Mouse (Mus musculus): Measurements from ENCODE around the gene AI597479. TPM values are rescaled to one million over a fixed set of nuclear protein-coding genes. Genes with fewer than 3 reads are reported as not detected.
A peak's percentile ranks its signal among the peaks of the same experiment; 100 is the strongest.
"Not testable (repeated sequence)": the region's sequence is repeated elsewhere in the genome, so short reads cannot be mapped to it uniquely, and the experiment has no call there.

The AI597479 gene
- polyA plus RNA-seq, 1 experiment from 2014 or later, result 24.0 TPM

DNA sequence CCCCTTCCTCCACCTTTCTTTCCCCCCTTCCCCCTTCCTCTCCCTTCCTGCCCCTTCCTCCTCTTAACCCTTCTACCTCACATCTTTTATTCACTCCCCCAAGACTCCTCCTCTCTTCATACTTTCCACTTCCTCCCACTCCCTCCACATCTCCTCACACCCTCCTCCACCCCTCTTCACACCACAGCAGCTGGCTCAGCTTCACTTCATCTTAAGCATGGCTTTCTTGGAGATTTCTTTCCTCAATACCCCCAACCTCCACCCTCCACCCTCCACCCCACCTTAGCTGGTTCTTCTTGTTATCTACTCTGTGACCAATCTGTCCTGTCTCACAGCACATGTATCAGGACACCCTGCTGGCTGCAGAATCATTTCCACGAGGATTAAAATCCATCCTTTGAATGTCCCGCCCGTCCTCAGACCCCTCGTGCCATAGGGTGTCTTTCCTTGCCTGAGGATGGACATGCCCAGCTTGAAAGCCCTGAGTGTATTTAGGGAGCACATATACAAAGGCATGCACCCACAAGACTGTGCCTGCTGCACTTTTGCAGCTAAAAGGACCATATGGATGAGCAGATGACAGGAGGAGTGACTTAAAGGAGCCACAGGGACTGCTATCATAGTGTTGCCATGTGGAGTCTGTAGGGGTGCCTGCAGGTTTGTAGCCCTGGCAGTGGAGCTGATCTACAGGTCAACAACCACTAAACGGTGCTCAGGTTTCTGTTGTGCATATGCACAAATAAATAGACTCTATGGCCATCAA lies 31.9 kb downstream of the AI597479 start:
- H3K36me3 ChIP-seq (ENCODE audit: control insufficient read depth, insufficient read depth, low read length), result peaks cover 57% of the 10 kb centered on the region
- no peak overlapping the region for H3K9ac ChIP-seq (ENCODE audit: low read length)
- ATAC-seq (replicated peaks; ENCODE audit: low FRiP score, low TSS enrichment, low read depth), result no peak
- no peak overlapping the region for H3K4me3 ChIP-seq (ENCODE audit: low read depth, low read length)
- no peaks in the 10 kb centered on the region for H3K27me3 ChIP-seq (replicated peaks; ENCODE audit: control insufficient read depth, insufficient read depth, low read length)
- WGBS, result 75% methylated on average over 5 of the region's 5 CpGs
- H3K4me1 ChIP-seq (replicated peaks; ENCODE audit: control insufficient read depth, insufficient read depth, low read length), result no peaks in the 10 kb centered on the region
- DNase-seq (ENCODE audit: low spot score), result no peak
- no peak overlapping the region for H3K4me2 ChIP-seq (ENCODE audit: low read length)
- no peaks in the 10 kb centered on the region for H3K9me3 ChIP-seq (ENCODE audit: control insufficient read depth, low read length)
- H3K27ac ChIP-seq (ENCODE audit: low read depth), result no peak overlapping the region

GRCm38 (mm10) chr1:43131591-43131990 lies 33.1 kb downstream of the AI597479 start:
- Histone ChIP-seq H3K36me3 (ENCODE audit: control insufficient read depth, insufficient read depth, low read length) (peaks cover 54% of the 10 kb centered on the region), H3K4me2 (ENCODE audit: low read length) (no peak overlapping the region), H3K27ac (ENCODE audit: low read depth) (no peak overlapping the region), H3K4me1 (replicated peaks; ENCODE audit: control insufficient read depth, insufficient read depth, low read length) (no peaks in the 10 kb centered on the region), H3K9ac (ENCODE audit: low read length) (no peak overlapping the region), H3K4me3 (ENCODE audit: low read depth, low read length) (no peak overlapping the region), H3K9me3 (ENCODE audit: control insufficient read depth, low read length) (no peaks in the 10 kb centered on the region), H3K27me3 (replicated peaks; ENCODE audit: control insufficient read depth, insufficient read depth, low read length) (no peaks in the 10 kb centered on the region)
- WGBS, result 89% methylated on average over 9 of the region's 9 CpGs
- ATAC-seq (replicated peaks; ENCODE audit: low FRiP score, low TSS enrichment, low read depth) (no peak), DNase-seq (ENCODE audit: low spot score) (no peak)

DNA sequence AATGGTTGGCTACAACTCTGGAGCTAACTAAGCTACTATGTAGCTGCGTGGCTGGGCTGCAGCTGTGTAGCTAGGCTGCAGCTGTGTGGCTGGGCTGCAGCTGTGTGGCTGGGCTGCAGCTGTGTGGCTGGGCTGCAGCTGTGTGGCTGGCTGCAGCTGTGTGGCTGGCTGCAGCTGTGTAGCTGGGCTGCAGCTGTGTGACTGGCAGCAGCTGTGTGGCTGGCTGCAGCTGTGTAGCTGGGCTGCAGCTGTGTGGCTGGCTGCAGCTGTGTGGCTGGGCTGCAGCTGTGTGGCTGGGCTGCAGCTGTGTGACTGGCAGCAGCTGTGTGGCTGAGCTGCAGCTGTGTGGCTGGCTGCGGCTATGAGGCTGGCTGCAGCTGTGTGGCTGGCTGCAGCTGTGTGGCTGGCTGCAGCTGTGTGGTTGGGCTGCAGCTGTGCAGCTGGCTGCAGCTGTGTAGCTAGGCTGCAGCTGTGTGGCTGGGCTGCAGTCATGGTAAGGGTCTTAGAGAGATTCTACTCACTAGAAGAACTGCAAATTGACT lies 38.0 kb downstream of the AI597479 start:
- not testable (repeated sequence) for DNase-seq (ENCODE audit: low spot score); ATAC-seq (replicated peaks; ENCODE audit: low FRiP score, low TSS enrichment, low read depth); H3K9me3 ChIP-seq (ENCODE audit: control insufficient read depth, low read length); H3K27me3 ChIP-seq (replicated peaks; ENCODE audit: control insufficient read depth, insufficient read depth, low read length); H3K4me3 ChIP-seq (ENCODE audit: low read depth, low read length); H3K9ac ChIP-seq (ENCODE audit: low read length); H3K4me1 ChIP-seq (replicated peaks; ENCODE audit: control insufficient read depth, insufficient read depth, low read length); H3K4me2 ChIP-seq (ENCODE audit: low read length); H3K27ac ChIP-seq (ENCODE audit: low read depth)
- 83% methylated on average over 2 of the region's 2 CpGs for WGBS
- peaks cover 45% of the 10 kb centered on the region for H3K36me3 ChIP-seq (ENCODE audit: control insufficient read depth, insufficient read depth, low read length)

DNA sequence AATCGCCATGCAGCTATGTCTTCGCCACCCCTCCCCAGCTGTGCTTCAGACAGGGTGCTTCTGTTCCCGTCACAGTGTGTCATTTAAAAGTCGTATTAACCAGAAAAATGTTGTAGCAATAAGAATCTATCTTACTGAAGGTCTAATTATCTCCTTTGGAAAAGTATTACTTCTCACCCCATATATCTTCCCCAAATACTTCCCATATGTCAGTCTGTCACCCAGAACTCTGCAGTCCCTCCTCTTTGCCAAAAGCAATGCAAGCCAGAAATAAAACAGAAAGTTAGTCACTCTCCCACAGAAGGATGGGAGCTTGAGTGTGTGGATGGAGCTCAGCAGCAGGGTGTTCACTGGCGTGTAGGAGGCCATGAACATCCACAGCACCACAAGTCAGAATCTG lies 38.8 kb downstream of the AI597479 start:
- no peak overlapping the region for H3K4me3 ChIP-seq (ENCODE audit: low read depth, low read length)
- no peak overlapping the region for H3K9ac ChIP-seq (ENCODE audit: low read length)
- H3K4me2 ChIP-seq (ENCODE audit: low read length), result no peak overlapping the region
- H3K4me1 ChIP-seq (replicated peaks; ENCODE audit: control insufficient read depth, insufficient read depth, low read length), result no peaks in the 10 kb centered on the region; the same call in 1 of the 2 replicates
- H3K27me3 ChIP-seq (replicated peaks; ENCODE audit: control insufficient read depth, insufficient read depth, low read length), result no peaks in the 10 kb centered on the region
- no peak for ATAC-seq (replicated peaks; ENCODE audit: low FRiP score, low TSS enrichment, low read depth)
- H3K27ac ChIP-seq (ENCODE audit: low read depth), result no peak overlapping the region
- peaks cover 45% of the 10 kb centered on the region for H3K36me3 ChIP-seq (ENCODE audit: control insufficient read depth, insufficient read depth, low read length)
- DNase-seq (ENCODE audit: low spot score), result no peak
- WGBS, result 90% methylated on average over 5 of the region's 5 CpGs
- H3K9me3 ChIP-seq (ENCODE audit: control insufficient read depth, low read length), result no peaks in the 10 kb centered on the region

- Histone ChIP-seq H3K4me1 (replicated peaks; ENCODE audit: control insufficient read depth, insufficient read depth, low read length) (no peaks in the 10 kb centered on the region; the same call in 1 of the 2 replicates), H3K9ac (ENCODE audit: low read length) (no peak overlapping the region), H3K27ac (ENCODE audit: low read depth) (no peak overlapping the region), H3K27me3 (replicated peaks; ENCODE audit: control insufficient read depth, insufficient read depth, low read length) (no peaks in the 10 kb centered on the region), H3K36me3 (ENCODE audit: control insufficient read depth, insufficient read depth, low read length) (peaks cover 39% of the 10 kb centered on the region), H3K4me3 (ENCODE audit: low read depth, low read length) (no peak overlapping the region), H3K4me2 (ENCODE audit: low read length) (no peak overlapping the region), H3K9me3 (ENCODE audit: control insufficient read depth, low read length) (no peaks in the 10 kb centered on the region)
- 76% methylated on average over 15 of the region's 15 CpGs for WGBS
- ATAC-seq (replicated peaks; ENCODE audit: low FRiP score, low TSS enrichment, low read depth), result no peak
- no peak for DNase-seq (ENCODE audit: low spot score)
These were observed 39.8 kb downstream of the AI597479 start for GRCm38 (mm10) chr1:43138268-43138812.

GRCm38 (mm10) chr1:43139587-43140266 lies 41.2 kb downstream of the AI597479 start:
- Histone ChIP-seq H3K4me2 (ENCODE audit: low read length) (no peak overlapping the region), H3K27me3 (replicated peaks; ENCODE audit: control insufficient read depth, insufficient read depth, low read length) (no peaks in the 10 kb centered on the region), H3K9ac (ENCODE audit: low read length) (no peak overlapping the region), H3K27ac (ENCODE audit: low read depth) (no peak overlapping the region), H3K9me3 (ENCODE audit: control insufficient read depth, low read length) (no peaks in the 10 kb centered on the region), H3K4me3 (ENCODE audit: low read depth, low read length) (no peak overlapping the region), H3K4me1 (replicated peaks; ENCODE audit: control insufficient read depth, insufficient read depth, low read length) (no peaks in the 10 kb centered on the region; the same call in 1 of the 2 replicates), H3K36me3 (ENCODE audit: control insufficient read depth, insufficient read depth, low read length) (peaks cover 42% of the 10 kb centered on the region)
- ATAC-seq (replicated peaks; ENCODE audit: low FRiP score, low TSS enrichment, low read depth) (peak; percentile 75), DNase-seq (ENCODE audit: low spot score) (peak; percentile 99)
- 49% methylated on average over 8 of the region's 8 CpGs for WGBS

DNA sequence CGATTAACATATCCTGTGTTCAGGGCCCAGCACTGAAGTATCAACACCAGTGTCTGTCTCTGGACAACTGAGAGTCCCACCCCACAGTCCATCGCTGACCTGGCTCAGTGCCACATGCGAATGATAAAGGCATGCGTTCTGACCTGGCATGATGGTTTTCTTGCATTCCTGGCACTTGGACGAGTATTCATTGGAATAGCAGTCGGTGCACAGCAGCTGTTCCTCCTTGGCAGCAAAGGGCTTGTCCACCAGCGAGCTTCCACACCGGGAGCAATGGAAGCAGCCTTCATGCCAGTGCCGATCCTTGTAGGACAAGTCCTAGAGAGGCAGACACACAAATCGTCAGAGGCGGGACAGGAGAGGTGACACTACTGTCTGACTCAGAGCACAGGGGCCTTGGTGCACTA lies 43.0 kb downstream of the AI597479 start:
- H3K27ac ChIP-seq (ENCODE audit: low read depth), result no peak overlapping the region
- no peak overlapping the region for H3K9ac ChIP-seq (ENCODE audit: low read length)
- H3K27me3 ChIP-seq (replicated peaks; ENCODE audit: control insufficient read depth, insufficient read depth, low read length), result no peaks in the 10 kb centered on the region
- 77% methylated on average over 11 of the region's 11 CpGs for WGBS
- peaks cover 38% of the 10 kb centered on the region for H3K36me3 ChIP-seq (ENCODE audit: control insufficient read depth, insufficient read depth, low read length)
- no peak overlapping the region for H3K4me3 ChIP-seq (ENCODE audit: low read depth, low read length)
- ATAC-seq (replicated peaks; ENCODE audit: low FRiP score, low TSS enrichment, low read depth) (no peak), DNase-seq (ENCODE audit: low spot score) (no peak)
- no peak overlapping the region for H3K4me2 ChIP-seq (ENCODE audit: low read length)
- no peaks in the 10 kb centered on the region; the same call in 1 of the 2 replicates for H3K4me1 ChIP-seq (replicated peaks; ENCODE audit: control insufficient read depth, insufficient read depth, low read length)
- H3K9me3 ChIP-seq (ENCODE audit: control insufficient read depth, low read length), result no peaks in the 10 kb centered on the region

- H3K27ac ChIP-seq (ENCODE audit: low read depth), result no peak overlapping the region
- H3K9me3 ChIP-seq (ENCODE audit: control insufficient read depth, low read length), result no peaks in the 10 kb centered on the region
- DNase-seq (ENCODE audit: low spot score), result no peak
- no peaks in the 10 kb centered on the region for H3K27me3 ChIP-seq (replicated peaks; ENCODE audit: control insufficient read depth, insufficient read depth, low read length)
- no peak overlapping the region for H3K4me2 ChIP-seq (ENCODE audit: low read length)
- peaks cover 27% of the 10 kb centered on the region for H3K36me3 ChIP-seq (ENCODE audit: control insufficient read depth, insufficient read depth, low read length)
- H3K4me3 ChIP-seq (ENCODE audit: low read depth, low read length), result no peak overlapping the region
- H3K4me1 ChIP-seq (replicated peaks; ENCODE audit: control insufficient read depth, insufficient read depth, low read length), result no peaks in the 10 kb centered on the region; the same call in 1 of the 2 replicates
- 69% methylated on average over 6 of the region's 6 CpGs for WGBS
- H3K9ac ChIP-seq (ENCODE audit: low read length), result no peak overlapping the region
- ATAC-seq (replicated peaks; ENCODE audit: low FRiP score, low TSS enrichment, low read depth), result no peak
These were observed 44.3 kb downstream of the AI597479 start for GRCm38 (mm10) chr1:43142849-43143248.

All from intestine, embryonic 14.5 days (tissue).